In genomic region chr5:143032639-143033146, GRCm38 (mm10) we compare ENCODE assay signal across 17 mouse cellular contexts.
A peak's percentile ranks its signal among the peaks of the same experiment; 100 is the strongest.
DNase-seq lines count a peak whose midpoint lies in the region; ATAC-seq and TF ChIP-seq lines count a peak whose summit lies in the region.
"Had no signal": no experiment of that assay in that cellular context is flagged by ENCODE, and none has a peak within 500 bp of the region (broad histone marks: within the 10 kb centered on the region; RNA-seq: fewer than 3 reads in every experiment).

No protein-coding gene starts in this region.

- no peak for DNase-seq in layer of hippocampus, adult 2 months (ENCODE audit: low spot score in 2 of 2)
- DNase-seq in layer of hippocampus, adult 18-20 months (ENCODE audit: low spot score in 2 of 2): no peak
- no peak for DNase-seq in cerebellum, postnatal 14 days
- DNase-seq in adrenal gland, postnatal 36 days: no peak
- DNase-seq: cerebellum, postnatal 36 days; gastrocnemius, postnatal 10 days; heart, postnatal 36 days; retina, postnatal 1 day; thymus, adult 18-20 months had no signal

- TF ChIP-seq POLR2A in bone marrow macrophage, adult 2 months (IDR thresholded peaks at IDR 0.05; ENCODE audit: borderline replicate concordance, low read depth, low read length): no peak

- peaks cover 14% of the 10 kb centered on the region for H3K36me3 ChIP-seq in embryonic facial prominence, embryonic 13.5 days

- no peak for TF ChIP-seq CTCF in layer of hippocampus, adult 2 months (conservative IDR thresholded peaks at IDR 0.05)
- no peak for TF ChIP-seq CTCF in bone marrow macrophage, adult 2 months (IDR thresholded peaks at IDR 0.05; ENCODE audit: low read depth, low read length)

- no peak overlapping the region for H3K4me2 ChIP-seq in embryonic facial prominence, embryonic 13.5 days
- H3K4me2 ChIP-seq: kidney, embryonic 15.5 days; liver, embryonic 15.5 days; neural tube, embryonic 15.5 days had no signal

- no peaks in the 10 kb centered on the region for H3K9me3 ChIP-seq in embryonic facial prominence, embryonic 13.5 days
- H3K9me3 ChIP-seq: kidney, embryonic 15.5 days; liver, embryonic 15.5 days; neural tube, embryonic 15.5 days had no signal

- 35% methylated on average over 2 of the region's 2 CpGs for WGBS in embryonic facial prominence, embryonic 13.5 days

- 0 out of 2 replicates have a peak overlapping the region, but pooled peaks have one; percentile 6 for H3K9ac ChIP-seq in embryonic facial prominence, embryonic 13.5 days
- H3K9ac ChIP-seq: kidney, embryonic 15.5 days; liver, embryonic 15.5 days; neural tube, embryonic 15.5 days had no signal

- no peak for ATAC-seq in embryonic facial prominence, embryonic 13.5 days (ENCODE audit: insufficient number of reproducible peaks, insufficient read depth, low FRiP score, low TSS enrichment, low read depth)
- 0 out of 2 replicates have a peak, but pooled peaks have one; percentile 38 for ATAC-seq in megakaryocyte, adult 5-6 weeks (ENCODE audit: poor library complexity, severe bottlenecking)
- ATAC-seq: forebrain, embryonic 14.5 days had no signal

- H3K27ac ChIP-seq in layer of hippocampus, adult 2 months: peak overlapping the region; percentile 28; the same call in 1 of the 2 replicates
- peak overlapping the region; percentile 89 for H3K27ac ChIP-seq in bone marrow macrophage, adult 2 months (ENCODE audit: insufficient read depth, low read depth, low read length)
- no peak overlapping the region for H3K27ac ChIP-seq in embryonic facial prominence, embryonic 13.5 days
- H3K27ac ChIP-seq: left cerebral cortex, adult 2 months; liver, embryonic 15.5 days; neural tube, embryonic 15.5 days had no signal

- peaks cover 20% of the 10 kb centered on the region for H3K4me1 ChIP-seq in bone marrow macrophage, adult 2 months (ENCODE audit: control insufficient read depth, insufficient read depth, low read length)
- H3K4me1 ChIP-seq in embryonic facial prominence, embryonic 13.5 days: peaks cover 18% of the 10 kb centered on the region; the same call in 1 of the 2 replicates

- H3K27me3 ChIP-seq in embryonic facial prominence, embryonic 13.5 days: no peaks in the 10 kb centered on the region
- H3K27me3 ChIP-seq: kidney, embryonic 15.5 days; liver, embryonic 15.5 days; neural tube, embryonic 15.5 days had no signal

- no peak overlapping the region for H3K4me3 ChIP-seq in layer of hippocampus, adult 2 months
- H3K4me3 ChIP-seq in bone marrow macrophage, adult 2 months (ENCODE audit: insufficient read depth, low read length): no peak overlapping the region
- no peak overlapping the region for H3K4me3 ChIP-seq in embryonic facial prominence, embryonic 13.5 days
- H3K4me3 ChIP-seq: kidney, embryonic 15.5 days; left cerebral cortex, adult 2 months; liver, embryonic 15.5 days; neural tube, embryonic 15.5 days had no signal
